Mouse (Mus musculus): ENCODE data around the gene Tnrc6b. TPM values are rescaled to one million over a fixed set of nuclear protein-coding genes. Genes with fewer than 3 reads are reported as not detected.
A peak's percentile ranks its signal among the peaks of the same experiment; 100 is the strongest.

The Tnrc6b gene
- polyA plus RNA-seq, 1 experiment, result 9.4 TPM

- H3K79me3 ChIP-seq (ENCODE audit: low read depth), result no peaks in the 10 kb centered on the region
- H3K79me2 ChIP-seq (ENCODE audit: control insufficient read depth, insufficient read depth), result no peaks in the 10 kb centered on the region
- TF ChIP-seq CTCF (IDR thresholded peaks at IDR 0.05; ENCODE audit: control insufficient read depth, insufficient read depth, insufficient read length), result no peak
- TF ChIP-seq MAX (IDR thresholded peaks at IDR 0.05), result no peak
- TF ChIP-seq USF1 (IDR thresholded peaks at IDR 0.05; ENCODE audit: low read depth), result no peak
- no peak for TF ChIP-seq FOSL1 (IDR thresholded peaks at IDR 0.05; ENCODE audit: insufficient read depth, low read length, poor library complexity, severe bottlenecking)
- no peak for TF ChIP-seq CEBPB (IDR thresholded peaks at IDR 0.05; ENCODE audit: low read depth)
- TF ChIP-seq MYOD1 (IDR thresholded peaks at IDR 0.05; ENCODE audit: control insufficient read depth, insufficient read length, low read depth), result no peak
- no peak for TF ChIP-seq MYOG (IDR thresholded peaks at IDR 0.05; ENCODE audit: control insufficient read depth, extremely low read depth, insufficient read length)
- H3K36me3 ChIP-seq (ENCODE audit: control insufficient read depth, insufficient read depth), result no peaks in the 10 kb centered on the region
- H3K27me3 ChIP-seq (ENCODE audit: control insufficient read depth, insufficient read depth, insufficient read length), result no peaks in the 10 kb centered on the region
- no peak overlapping the region for H3ac ChIP-seq (ENCODE audit: control insufficient read depth, insufficient read length, low read depth)
- H3K4me3 ChIP-seq (ENCODE audit: insufficient read depth, poor library complexity, severe bottlenecking), result no peak overlapping the region
Observed at GRCm38 (mm10) chr15:80781218-80781806, 70.2 kb downstream of the Tnrc6b start.

DNA sequence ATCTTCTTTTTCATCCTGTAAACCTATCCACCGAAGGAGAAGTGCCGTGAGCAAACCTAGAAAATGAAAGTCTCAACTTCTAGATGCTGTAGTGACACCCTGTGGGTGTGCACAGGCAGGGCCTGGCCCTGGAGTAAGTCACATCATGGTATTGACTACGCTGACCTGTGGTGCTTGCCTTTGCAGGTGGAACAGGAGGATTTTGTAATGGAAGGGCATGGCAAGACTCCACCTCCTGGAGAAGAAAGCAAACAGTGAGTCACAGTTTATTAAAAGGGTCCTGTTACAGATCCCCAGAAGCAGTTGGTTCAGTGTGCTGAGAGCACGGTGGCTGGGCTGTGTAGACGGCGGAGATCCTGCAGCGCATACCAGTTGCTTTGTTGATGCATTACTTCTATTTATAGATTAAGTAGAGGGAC lies 73.4 kb downstream of the Tnrc6b start:
- TF ChIP-seq CEBPB (IDR thresholded peaks at IDR 0.05; ENCODE audit: low read depth) (no peak), CTCF (IDR thresholded peaks at IDR 0.05; ENCODE audit: control insufficient read depth, insufficient read depth, insufficient read length) (no peak), FOSL1 (IDR thresholded peaks at IDR 0.05; ENCODE audit: insufficient read depth, low read length, poor library complexity, severe bottlenecking) (no peak), USF1 (IDR thresholded peaks at IDR 0.05; ENCODE audit: low read depth) (no peak), MYOD1 (IDR thresholded peaks at IDR 0.05; ENCODE audit: control insufficient read depth, insufficient read length, low read depth) (no peak), MAX (IDR thresholded peaks at IDR 0.05) (no peak), MYOG (IDR thresholded peaks at IDR 0.05; ENCODE audit: control insufficient read depth, extremely low read depth, insufficient read length) (no peak)
- no peaks in the 10 kb centered on the region for H3K79me2 ChIP-seq (ENCODE audit: control insufficient read depth, insufficient read depth)
- no peak overlapping the region for H3K4me3 ChIP-seq (ENCODE audit: insufficient read depth, poor library complexity, severe bottlenecking)
- H3K27me3 ChIP-seq (ENCODE audit: control insufficient read depth, insufficient read depth, insufficient read length), result no peaks in the 10 kb centered on the region
- H3K79me3 ChIP-seq (ENCODE audit: low read depth), result no peaks in the 10 kb centered on the region
- no peaks in the 10 kb centered on the region for H3K36me3 ChIP-seq (ENCODE audit: control insufficient read depth, insufficient read depth)
- no peak overlapping the region for H3ac ChIP-seq (ENCODE audit: control insufficient read depth, insufficient read length, low read depth)

DNA sequence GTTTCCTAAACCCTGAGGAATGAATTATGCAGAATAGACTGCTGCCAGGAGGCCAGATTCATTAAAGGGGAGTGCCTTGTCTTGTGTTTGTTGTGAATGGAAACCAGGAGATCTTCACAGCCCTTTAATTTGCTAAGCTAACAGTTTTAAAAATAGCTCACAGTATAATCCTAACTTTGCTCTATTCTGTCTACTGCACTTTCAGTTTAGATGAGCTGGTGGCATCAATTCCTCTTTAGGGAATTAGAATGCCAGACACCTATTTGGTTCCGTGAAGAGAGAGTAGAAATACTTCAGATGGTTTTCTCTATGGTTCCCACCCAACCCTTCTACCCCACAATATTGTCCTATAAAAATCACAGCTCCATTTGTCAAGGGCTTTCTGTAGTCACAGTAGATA lies 74.6 kb downstream of the Tnrc6b start:
- Histone ChIP-seq H3K36me3 (ENCODE audit: control insufficient read depth, insufficient read depth) (no peaks in the 10 kb centered on the region), H3K79me3 (ENCODE audit: low read depth) (no peaks in the 10 kb centered on the region), H3K79me2 (ENCODE audit: control insufficient read depth, insufficient read depth) (no peaks in the 10 kb centered on the region), H3K27me3 (ENCODE audit: control insufficient read depth, insufficient read depth, insufficient read length) (no peaks in the 10 kb centered on the region), H3K4me3 (ENCODE audit: insufficient read depth, poor library complexity, severe bottlenecking) (no peak overlapping the region), H3ac (ENCODE audit: control insufficient read depth, insufficient read length, low read depth) (no peak overlapping the region)
- no peak for TF ChIP-seq CTCF (IDR thresholded peaks at IDR 0.05; ENCODE audit: control insufficient read depth, insufficient read depth, insufficient read length)
- no peak for TF ChIP-seq MYOG (IDR thresholded peaks at IDR 0.05; ENCODE audit: control insufficient read depth, extremely low read depth, insufficient read length)
- no peak for TF ChIP-seq CEBPB (IDR thresholded peaks at IDR 0.05; ENCODE audit: low read depth)
- no peak for TF ChIP-seq MAX (IDR thresholded peaks at IDR 0.05)
- no peak for TF ChIP-seq FOSL1 (IDR thresholded peaks at IDR 0.05; ENCODE audit: insufficient read depth, low read length, poor library complexity, severe bottlenecking)
- TF ChIP-seq USF1 (IDR thresholded peaks at IDR 0.05; ENCODE audit: low read depth), result no peak
- TF ChIP-seq MYOD1 (IDR thresholded peaks at IDR 0.05; ENCODE audit: control insufficient read depth, insufficient read length, low read depth), result no peak

GRCm38 (mm10) chr15:80787746-80788145 lies 76.6 kb downstream of the Tnrc6b start:
- no peaks in the 10 kb centered on the region for H3K36me3 ChIP-seq (ENCODE audit: control insufficient read depth, insufficient read depth)
- no peak overlapping the region for H3K4me3 ChIP-seq (ENCODE audit: insufficient read depth, poor library complexity, severe bottlenecking)
- H3K79me2 ChIP-seq (ENCODE audit: control insufficient read depth, insufficient read depth), result no peaks in the 10 kb centered on the region
- H3K27me3 ChIP-seq (ENCODE audit: control insufficient read depth, insufficient read depth, insufficient read length), result no peaks in the 10 kb centered on the region
- no peak overlapping the region for H3ac ChIP-seq (ENCODE audit: control insufficient read depth, insufficient read length, low read depth)
- no peak for TF ChIP-seq CEBPB (IDR thresholded peaks at IDR 0.05; ENCODE audit: low read depth)
- no peak for TF ChIP-seq CTCF (IDR thresholded peaks at IDR 0.05; ENCODE audit: control insufficient read depth, insufficient read depth, insufficient read length)
- no peak for TF ChIP-seq MYOG (IDR thresholded peaks at IDR 0.05; ENCODE audit: control insufficient read depth, extremely low read depth, insufficient read length)
- no peak for TF ChIP-seq FOSL1 (IDR thresholded peaks at IDR 0.05; ENCODE audit: insufficient read depth, low read length, poor library complexity, severe bottlenecking)
- TF ChIP-seq MYOD1 (IDR thresholded peaks at IDR 0.05; ENCODE audit: control insufficient read depth, insufficient read length, low read depth), result no peak
- H3K79me3 ChIP-seq (ENCODE audit: low read depth), result no peaks in the 10 kb centered on the region

GRCm38 (mm10) chr15:80792556-80792955 lies 81.4 kb downstream of the Tnrc6b start:
- H3ac ChIP-seq (ENCODE audit: control insufficient read depth, insufficient read length, low read depth), result no peak overlapping the region
- TF ChIP-seq MYOG (IDR thresholded peaks at IDR 0.05; ENCODE audit: control insufficient read depth, extremely low read depth, insufficient read length) (no peak), CEBPB (IDR thresholded peaks at IDR 0.05; ENCODE audit: low read depth) (peak; percentile 55), USF1 (IDR thresholded peaks at IDR 0.05; ENCODE audit: low read depth) (no peak)
- H3K4me3 ChIP-seq (ENCODE audit: insufficient read depth, poor library complexity, severe bottlenecking), result no peak overlapping the region
- no peaks in the 10 kb centered on the region for H3K79me2 ChIP-seq (ENCODE audit: control insufficient read depth, insufficient read depth)
- no peaks in the 10 kb centered on the region for H3K27me3 ChIP-seq (ENCODE audit: control insufficient read depth, insufficient read depth, insufficient read length)
- no peaks in the 10 kb centered on the region for H3K79me3 ChIP-seq (ENCODE audit: low read depth)
- no peaks in the 10 kb centered on the region for H3K36me3 ChIP-seq (ENCODE audit: control insufficient read depth, insufficient read depth)

DNA sequence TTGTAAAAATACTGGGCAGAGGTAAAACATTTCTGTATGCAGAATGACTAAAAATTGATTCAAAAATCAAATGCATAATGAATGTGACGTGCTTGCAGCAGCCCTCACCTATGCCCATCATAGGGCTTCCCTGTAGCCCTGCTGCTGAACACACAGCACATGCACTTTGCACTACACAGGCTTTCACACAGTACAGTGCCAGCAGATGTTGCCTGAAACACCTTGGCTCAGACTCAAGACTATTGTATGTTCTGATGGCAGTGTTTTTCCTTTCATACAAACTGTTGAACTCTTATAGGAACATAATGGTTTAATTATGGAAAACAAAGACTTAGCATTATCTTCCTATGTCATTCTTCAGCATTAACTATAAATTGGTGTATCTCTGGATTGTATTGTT lies 84.0 kb downstream of the Tnrc6b start:
- TF ChIP-seq FOSL1 (IDR thresholded peaks at IDR 0.05; ENCODE audit: insufficient read depth, low read length, poor library complexity, severe bottlenecking), result no peak
- no peak for TF ChIP-seq MYOD1 (IDR thresholded peaks at IDR 0.05; ENCODE audit: control insufficient read depth, insufficient read length, low read depth)
- TF ChIP-seq CEBPB (IDR thresholded peaks at IDR 0.05; ENCODE audit: low read depth), result no peak
- no peak for TF ChIP-seq MYOG (IDR thresholded peaks at IDR 0.05; ENCODE audit: control insufficient read depth, extremely low read depth, insufficient read length)
- TF ChIP-seq CTCF (IDR thresholded peaks at IDR 0.05; ENCODE audit: control insufficient read depth, insufficient read depth, insufficient read length), result no peak
- no peak for TF ChIP-seq USF1 (IDR thresholded peaks at IDR 0.05; ENCODE audit: low read depth)
- no peak for TF ChIP-seq MAX (IDR thresholded peaks at IDR 0.05)
- H3K79me3 ChIP-seq (ENCODE audit: low read depth), result peaks cover 9% of the 10 kb centered on the region
- H3K4me3 ChIP-seq (ENCODE audit: insufficient read depth, poor library complexity, severe bottlenecking), result no peak overlapping the region
- H3K27me3 ChIP-seq (ENCODE audit: control insufficient read depth, insufficient read depth, insufficient read length), result no peaks in the 10 kb centered on the region
- H3K79me2 ChIP-seq (ENCODE audit: control insufficient read depth, insufficient read depth), result peaks cover 16% of the 10 kb centered on the region
- H3K36me3 ChIP-seq (ENCODE audit: control insufficient read depth, insufficient read depth), result no peaks in the 10 kb centered on the region
- no peak overlapping the region for H3ac ChIP-seq (ENCODE audit: control insufficient read depth, insufficient read length, low read depth)
